Mouse (Mus musculus) brain, embryonic 14.5 days (tissue): ENCODE data around the gene Ippk. TPM values are rescaled to one million over a fixed set of nuclear protein-coding genes. Genes with fewer than 3 reads are reported as not detected.
A peak's percentile ranks its signal among the peaks of the same experiment; 100 is the strongest.

ENCODE experiments used
- DNase-seq: peaks from one replicate; pipeline ENCODE4 v3.0.0-alpha.2; 2011; ENCODE audit warnings: low read depth
- CTCF ChIP-seq: fragments of 200-500 bp; IDR thresholded peaks from 2 replicates; pipeline ENCODE4 v1.5.1; 2012; ENCODE audit warnings: inconsistent platforms, mild to moderate bottlenecking, moderate library complexity, borderline replicate concordance; ENCODE audit not compliant: insufficient read depth, insufficient read length; ENCODE audit errors: extremely low read depth
- POLR2A ChIP-seq: fragments of 200-500 bp; IDR thresholded peaks from 2 replicates; pipeline ENCODE4 v1.6.1; 2012; ENCODE audit warnings: mild to moderate bottlenecking, inconsistent platforms, borderline replicate concordance; ENCODE audit not compliant: poor library complexity, insufficient read depth, insufficient read length, severe bottlenecking; ENCODE audit errors: extremely low read depth
- polyA plus RNA-seq: library from polyadenylated mRNA; depleted of rRNA; stranded (reverse); fragments of >200 nt; gene quantifications from 2 replicates; pipeline ENCODE4 v1.2.3, GENCODE M21; 2012

Gene Ippk
- polyA plus RNA-seq, 1 experiment, result 8.7 TPM

GRCm38 (mm10) chr13:49393579-49393978 lies 27.5 kb upstream of the Ippk start:
- TF ChIP-seq POLR2A (no peak), CTCF (no peak)
- DNase-seq, result no peak

GRCm38 (mm10) chr13:49394886-49395447 lies 26.1 kb upstream of the Ippk start:
- TF ChIP-seq CTCF (no peak), POLR2A (no peak)
- no peak for DNase-seq

DNA sequence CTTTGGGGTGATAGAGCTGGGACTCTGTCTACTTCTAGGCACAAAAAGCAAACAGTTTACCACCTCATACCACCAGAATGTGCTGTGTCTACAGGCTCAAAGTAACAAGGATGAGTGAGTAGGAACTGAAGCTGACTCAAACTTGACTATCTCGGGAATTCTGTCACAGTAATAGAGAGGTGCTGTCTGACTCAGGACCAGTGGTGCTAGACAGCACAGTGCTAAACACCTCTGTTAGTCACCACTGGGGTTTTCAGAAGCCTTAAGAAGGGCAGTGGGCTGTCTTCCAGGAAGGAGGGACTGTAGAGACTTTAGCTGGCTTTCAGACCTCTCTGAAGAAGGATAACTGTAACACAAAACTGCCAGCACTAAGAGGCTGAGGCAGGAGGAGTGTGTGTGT lies 24.3 kb upstream of the Ippk start:
- TF ChIP-seq CTCF (no peak), POLR2A (no peak)
- DNase-seq, result no peak

- TF ChIP-seq CTCF, result no peak
- DNase-seq, result no peak
These were observed 22.9 kb upstream of the Ippk start for GRCm38 (mm10) chr13:49398191-49398590.

- DNase-seq, result peak; percentile 72
- TF ChIP-seq POLR2A (no peak), CTCF (peak; percentile 57; the same call in 1 of the 2 replicates)
These were observed 20.9 kb upstream of the Ippk start for GRCm38 (mm10) chr13:49400139-49400538.

DNA sequence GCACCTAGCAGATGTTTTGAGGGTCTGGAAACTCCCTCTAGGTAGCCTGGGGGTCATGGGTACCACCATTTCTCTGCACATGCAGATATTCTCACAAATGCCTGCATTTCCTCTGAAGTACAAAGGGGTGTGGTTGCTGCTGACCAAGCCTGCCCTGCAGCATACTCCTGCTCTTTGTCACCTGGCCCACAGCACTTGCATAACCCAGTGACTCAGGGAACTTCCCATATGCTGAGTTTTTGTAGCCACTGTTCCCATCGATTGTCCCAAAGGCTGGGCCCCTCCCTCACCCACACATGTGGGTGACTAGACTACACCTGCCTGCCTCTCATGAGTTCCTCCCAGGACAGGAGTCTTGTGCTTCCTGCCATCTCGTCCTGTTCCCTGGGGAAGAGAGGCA lies 18.4 kb upstream of the Ippk start:
- no peak for DNase-seq
- TF ChIP-seq POLR2A (no peak), CTCF (no peak)

- no peak for DNase-seq
- TF ChIP-seq POLR2A (no peak), CTCF (no peak)
These were observed 13.3 kb upstream of the Ippk start for GRCm38 (mm10) chr13:49407795-49408194.

DNA sequence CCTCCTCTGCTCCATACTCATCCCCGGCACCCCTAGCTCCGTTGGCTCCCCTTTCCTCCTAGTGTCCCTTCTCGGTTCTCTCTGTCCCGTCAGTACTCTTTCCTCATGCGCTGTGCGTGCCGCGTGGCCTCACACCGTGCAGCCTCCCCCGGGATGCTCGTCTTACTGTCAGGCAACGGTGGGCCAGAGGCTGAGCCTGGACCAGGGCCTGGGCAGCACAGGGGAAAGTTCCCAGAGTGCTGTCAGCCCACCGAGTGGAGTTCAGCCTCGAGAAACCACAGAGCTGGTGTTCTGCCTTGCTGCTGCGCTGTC lies 513 bp downstream of the Ippk start:
- DNase-seq, result no peak
- no peak for TF ChIP-seq POLR2A
- no peak for TF ChIP-seq CTCF

DNA sequence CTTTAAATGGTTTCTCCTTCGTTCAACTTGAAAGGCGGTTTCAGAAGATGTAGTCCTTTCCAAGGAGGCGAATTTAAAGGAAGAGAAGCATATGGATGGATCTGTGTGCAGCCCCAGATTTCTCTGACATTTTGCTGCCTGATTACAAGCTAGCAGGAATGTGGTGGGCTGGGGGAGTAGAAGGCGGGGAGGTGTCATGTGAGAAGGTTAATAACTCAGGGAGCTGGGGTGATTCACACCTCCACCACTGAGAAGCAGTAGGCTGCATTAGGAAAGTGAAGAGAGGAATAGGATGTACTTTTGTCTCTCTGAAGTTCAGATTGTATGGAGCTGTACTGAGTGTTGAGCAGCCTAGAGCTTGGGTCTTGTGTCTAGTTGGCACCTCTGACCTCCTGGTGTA lies 910 bp downstream of the Ippk start:
- TF ChIP-seq CTCF, result no peak
- TF ChIP-seq POLR2A, result no peak
- DNase-seq, result no peak

DNA sequence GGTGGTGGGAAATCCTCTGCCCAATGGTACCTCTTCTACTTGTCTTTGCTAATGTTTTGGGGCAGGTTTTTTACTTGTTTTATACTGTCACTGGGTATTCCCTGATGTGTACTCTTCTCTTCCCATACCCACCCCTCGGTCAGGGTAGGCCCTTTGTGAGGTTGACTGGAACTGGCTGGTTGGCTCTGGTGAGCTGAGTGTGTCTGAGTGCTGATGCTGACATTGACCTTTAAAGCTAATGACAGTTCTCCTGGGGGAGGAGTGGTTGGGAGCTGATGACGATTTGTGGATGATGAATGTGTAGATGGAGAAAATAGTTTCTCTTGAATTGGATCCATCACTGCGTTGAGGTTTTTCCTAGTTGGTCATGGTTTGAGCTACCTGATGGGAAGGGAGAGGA lies 5.7 kb downstream of the Ippk start:
- TF ChIP-seq POLR2A (no peak), CTCF (no peak)
- no peak for DNase-seq

DNA sequence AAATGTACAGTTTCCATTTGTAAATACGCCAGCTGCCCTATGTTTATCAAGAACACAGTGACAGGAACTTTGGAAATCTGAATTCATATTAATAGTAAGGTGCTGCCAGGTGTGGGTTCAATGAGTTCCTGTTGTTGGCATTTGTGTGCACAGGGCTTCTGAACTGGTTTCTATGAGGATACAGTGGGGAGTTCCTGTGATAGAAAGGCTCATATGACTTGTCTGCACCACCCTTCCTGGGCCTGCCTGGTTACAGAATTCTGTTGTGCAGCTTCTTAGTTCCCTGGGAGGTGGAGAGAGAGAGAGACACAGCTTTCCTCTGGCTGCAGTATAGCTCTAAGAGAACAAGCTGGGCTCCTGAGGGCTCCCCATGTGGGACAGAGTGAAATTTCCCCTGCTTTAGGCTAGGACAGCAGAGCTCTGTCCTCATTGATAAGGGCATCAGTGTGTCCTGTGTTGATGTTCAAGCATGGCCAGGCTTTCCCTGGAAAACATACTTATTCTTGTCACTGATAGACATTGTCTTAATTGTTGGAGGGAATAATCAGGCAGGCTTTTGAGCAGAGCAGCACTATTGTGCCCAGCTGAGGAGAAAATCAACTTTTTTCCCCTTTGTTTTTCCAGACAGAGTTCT lies 7.1 kb downstream of the Ippk start:
- TF ChIP-seq CTCF, result no peak
- TF ChIP-seq POLR2A, result no peak
- DNase-seq, result no peak

GRCm38 (mm10) chr13:49430529-49430928 lies 9.5 kb downstream of the Ippk start:
- no peak for DNase-seq
- no peak for TF ChIP-seq POLR2A
- no peak for TF ChIP-seq CTCF

GRCm38 (mm10) chr13:49433268-49434029 lies 12.4 kb downstream of the Ippk start:
- no peak for TF ChIP-seq POLR2A
- no peak for TF ChIP-seq CTCF

More at GRCm38 (mm10) chr13:49433268-49434029, 12.4 kb downstream of the Ippk start:
- DNase-seq, result no peak
